Mouse (Mus musculus) ES-E14 (cell line): ENCODE measurements around the gene Rab1b. TPM values are rescaled to one million over a fixed set of nuclear protein-coding genes. Genes with fewer than 3 reads are reported as not detected.

Source experiments
- DNase-seq: peaks from one replicate; pipeline ENCODE4 v3.0.0-alpha.2; 2013; ENCODE audit warnings: low read depth, low spot score
- H3K27ac ChIP-seq: 2 replicates; pipeline ENCODE4 v1.5.1; 2012; ENCODE audit warnings: low read depth, mild to moderate bottlenecking, low read length, moderate library complexity, mixed read lengths; ENCODE audit not compliant: poor library complexity, insufficient read depth, severe bottlenecking
- H3K36me3 ChIP-seq: 2 replicates; pipeline ENCODE4 v1.6.1; 2012; ENCODE audit warnings: mild to moderate bottlenecking, low read length, moderate library complexity, mixed read lengths; ENCODE audit not compliant: control insufficient read depth, poor library complexity, insufficient read depth, severe bottlenecking
- H3K4me1 ChIP-seq, 2 experiments: fragments of 150-350 bp in 1 of 2; sonication (generic) in 1 of 2; 2 replicates each; pipeline ENCODE4 v1.6.1; 2012; ENCODE audit warnings: low read length in 2 of 2, mild to moderate bottlenecking in 1 of 2, mixed read lengths in 1 of 2; ENCODE audit not compliant: control insufficient read depth in 2 of 2, insufficient read depth in 2 of 2, poor library complexity in 1 of 2
- H3K4me3 ChIP-seq, 2 experiments: fragments of 150-350 bp in 1 of 2; sonication (generic) in 1 of 2; 2 replicates each; pipeline ENCODE4 v1.5.1; 2012; ENCODE audit warnings: low read length in 2 of 2, low read depth in 1 of 2, mild to moderate bottlenecking in 1 of 2, mixed read lengths in 1 of 2; ENCODE audit not compliant: insufficient read depth in 1 of 2, poor library complexity in 1 of 2, severe bottlenecking in 1 of 2
- H3K9ac ChIP-seq: 2 replicates; pipeline ENCODE4 v1.6.1; 2012; ENCODE audit warnings: low read depth, mild to moderate bottlenecking, low read length, mixed read lengths; ENCODE audit not compliant: poor library complexity, insufficient read depth, severe bottlenecking
- H3K9me3 ChIP-seq: fragments of 150-350 bp; sonication (generic); 2 replicates; pipeline ENCODE4 v1.6.1; 2012; ENCODE audit warnings: low read depth, mild to moderate bottlenecking, low read length; ENCODE audit not compliant: control insufficient read depth, insufficient read depth
- CHD2 ChIP-seq: IDR thresholded peaks from 2 replicates; pipeline ENCODE4 v1.6.1; 2014; ENCODE audit warnings: mild to moderate bottlenecking, low read depth, low read length, inconsistent platforms
- HCFC1 ChIP-seq: IDR thresholded peaks from 2 replicates; pipeline ENCODE4 v1.6.1; 2012; ENCODE audit warnings: low read length, inconsistent platforms, borderline replicate concordance; ENCODE audit not compliant: insufficient read depth
- MAFK ChIP-seq: IDR thresholded peaks from 2 replicates; pipeline ENCODE4 v1.6.1; 2014; ENCODE audit warnings: mild to moderate bottlenecking, low read depth, low read length, inconsistent platforms; ENCODE audit not compliant: insufficient read depth
- ZC3H11A ChIP-seq: IDR thresholded peaks from 2 replicates; pipeline ENCODE4 v1.6.1; 2012; ENCODE audit warnings: low read depth, mild to moderate bottlenecking, inconsistent platforms, low read length, borderline replicate concordance
- ZNF384 ChIP-seq: IDR thresholded peaks from 2 replicates; pipeline ENCODE4 v1.6.1; 2012; ENCODE audit warnings: low read depth, low read length, inconsistent platforms
- in situ Hi-C, 2 experiments: fragments of 600-800 bp; cut with MboI; formaldehyde crosslinking; loops; one replicate each; pipeline ENCODE4 v1.15.1; 2025; ENCODE audit warnings: low sequenced_read_pairs in 2 of 2, inconsistent platforms in 1 of 2; ENCODE audit not compliant: unreplicated experiment in 2 of 2
- total RNA-seq: library from RNA; depleted of rRNA; stranded (reverse); fragments of 300-350 nt; gene quantifications from 2 replicates; pipeline ENCODE4 v1.2.3, GENCODE M21; 2012

Rab1b gene
- total RNA-seq, 1 experiment, result 96.9 TPM

DNA sequence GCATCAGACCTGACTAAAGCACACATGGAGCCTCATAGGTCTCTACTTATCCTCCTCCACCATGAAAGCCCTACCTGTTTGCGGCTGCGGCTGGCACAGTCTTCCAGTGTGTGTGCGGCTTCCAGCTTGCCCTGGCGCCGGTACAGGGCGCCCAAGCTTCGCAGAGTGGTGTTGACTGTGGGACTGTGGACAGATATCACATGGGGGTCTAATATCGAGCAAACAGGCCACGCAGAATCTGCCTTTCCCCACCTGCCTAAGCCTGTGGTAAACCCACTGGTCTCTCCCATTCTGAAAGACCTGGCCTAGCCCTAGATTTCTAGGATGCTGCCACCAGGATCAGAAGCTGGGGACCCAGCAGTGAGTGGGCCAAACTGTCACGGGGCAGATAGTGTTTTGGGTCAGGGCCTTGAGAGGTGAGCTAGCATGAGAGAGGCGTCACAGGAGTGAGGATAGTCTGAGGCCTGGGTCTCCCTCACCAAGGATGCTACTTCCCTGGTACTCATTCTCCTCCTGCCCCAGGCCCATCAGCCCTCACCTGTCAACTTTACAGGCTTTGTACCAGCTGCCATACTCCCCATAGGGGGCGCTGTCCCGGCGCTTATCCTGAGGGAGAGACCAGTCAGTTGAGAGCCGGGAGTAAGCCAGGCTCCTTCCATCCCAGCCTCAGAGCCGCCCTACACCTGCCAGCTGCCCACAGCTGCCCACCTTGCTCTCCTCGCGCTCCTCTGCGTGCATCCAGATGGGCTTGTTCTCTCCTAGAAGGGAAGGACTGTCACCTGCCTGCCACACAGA lies 3.0 kb upstream of the Rab1b start:
- in situ Hi-C loops, result no loop called here
- DNase-seq, result no peak
- Histone ChIP-seq H3K9ac (no peak overlapping the region), H3K27ac (no peak overlapping the region), H3K9me3 (no peaks in the 10 kb centered on the region), H3K4me3 (no peak overlapping the region), H3K36me3 (peaks cover 8% of the 10 kb centered on the region; the same call in 1 of the 2 replicates), H3K4me1 (peaks cover 0 to 15% of the 10 kb centered on the region in 2 experiments; a peak in 2 of 4 replicates)
- TF ChIP-seq CHD2 (no peak), ZC3H11A (no peak), MAFK (no peak), ZNF384 (no peak), HCFC1 (no peak)

- DNase-seq, result no peak
- H3K36me3 ChIP-seq, result peaks cover 19% of the 10 kb centered on the region
- H3K9ac ChIP-seq, result peak overlapping the region; percentile 12; the same call in 1 of the 2 replicates
- H3K9me3 ChIP-seq, result no peaks in the 10 kb centered on the region
- H3K4me1 ChIP-seq, result peaks cover 0 to 15% of the 10 kb centered on the region in 2 experiments; a peak in 2 of 4 replicates
- in situ Hi-C loops, result no loop called here
- no peak overlapping the region for H3K4me3 ChIP-seq
- H3K27ac ChIP-seq, result no peak overlapping the region; the same call in 1 of the 2 replicates
- TF ChIP-seq MAFK, result no peak
- TF ChIP-seq ZC3H11A, result no peak
- TF ChIP-seq HCFC1, result no peak
- TF ChIP-seq ZNF384, result no peak
- no peak for TF ChIP-seq CHD2
These were observed 1.8 kb upstream of the Rab1b start for GRCm38 (mm10) chr19:5108702-5109101.

GRCm38 (mm10) chr19:5108271-5108575 lies 1.4 kb upstream of the Rab1b start:
- Histone ChIP-seq H3K9ac (peak overlapping the region; percentile 12; the same call in 1 of the 2 replicates), H3K9me3 (no peaks in the 10 kb centered on the region), H3K4me3 (no peak overlapping the region), H3K36me3 (peaks cover 24% of the 10 kb centered on the region), H3K4me1 (peaks cover 0 to 15% of the 10 kb centered on the region in 2 experiments; a peak in 2 of 4 replicates), H3K27ac (no peak overlapping the region; the same call in 1 of the 2 replicates)
- TF ChIP-seq MAFK, result no peak
- in situ Hi-C loops, result no loop called here
- no peak for DNase-seq

DNA sequence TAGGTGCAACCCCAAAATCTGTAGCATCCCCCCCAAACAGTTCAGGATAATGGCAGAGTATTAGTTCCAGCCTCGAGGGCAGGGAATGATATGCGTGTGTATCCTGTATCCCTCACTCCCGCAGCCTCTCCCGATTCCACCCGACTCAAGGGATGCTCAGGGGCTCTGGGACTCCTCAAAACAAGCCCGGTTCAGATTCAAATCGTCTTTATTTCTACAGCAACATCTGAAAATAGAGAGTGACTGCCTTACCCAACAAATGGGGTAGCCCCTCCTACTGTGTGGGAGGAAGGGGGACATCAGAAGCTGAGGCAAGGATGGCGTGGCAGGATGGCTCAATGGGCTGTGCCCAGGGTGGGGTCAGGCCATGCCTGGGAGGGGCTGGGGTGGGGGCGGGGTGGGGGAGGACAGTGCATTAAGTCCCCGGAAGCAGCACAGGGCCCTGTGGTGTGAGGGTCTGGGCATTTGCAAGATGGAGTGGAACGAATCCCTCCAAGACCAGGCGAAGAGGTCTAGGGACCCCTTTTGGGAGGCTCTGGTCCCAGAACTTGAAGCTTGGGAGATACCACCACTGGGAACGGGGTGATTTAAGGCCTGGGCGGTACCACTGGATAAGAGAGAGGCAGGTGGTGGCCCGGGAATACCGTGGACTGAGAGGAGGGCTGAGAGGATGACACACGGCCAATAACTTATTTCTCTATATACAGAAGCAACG lies 841 bp upstream of the Rab1b start:
- no peak overlapping the region for H3K27ac ChIP-seq
- H3K9ac ChIP-seq, result peak overlapping the region; percentile 7; the same call in 1 of the 2 replicates
- peaks cover 27% of the 10 kb centered on the region for H3K36me3 ChIP-seq
- H3K9me3 ChIP-seq, result no peaks in the 10 kb centered on the region
- H3K4me3 ChIP-seq, result no peak overlapping the region
- peaks cover 0 to 15% of the 10 kb centered on the region in 2 experiments; a peak in 2 of 4 replicates for H3K4me1 ChIP-seq
- no peak for DNase-seq
- no peak for TF ChIP-seq ZC3H11A
- in situ Hi-C loops, result no loop called here
